Mouse (Mus musculus): ENCODE results near the gene Catsperg1.
"Not testable (repeated sequence)": the region's sequence is repeated elsewhere in the genome, so short reads cannot be mapped to it uniquely, and the experiment has no call there.

The Catsperg1 gene

DNA sequence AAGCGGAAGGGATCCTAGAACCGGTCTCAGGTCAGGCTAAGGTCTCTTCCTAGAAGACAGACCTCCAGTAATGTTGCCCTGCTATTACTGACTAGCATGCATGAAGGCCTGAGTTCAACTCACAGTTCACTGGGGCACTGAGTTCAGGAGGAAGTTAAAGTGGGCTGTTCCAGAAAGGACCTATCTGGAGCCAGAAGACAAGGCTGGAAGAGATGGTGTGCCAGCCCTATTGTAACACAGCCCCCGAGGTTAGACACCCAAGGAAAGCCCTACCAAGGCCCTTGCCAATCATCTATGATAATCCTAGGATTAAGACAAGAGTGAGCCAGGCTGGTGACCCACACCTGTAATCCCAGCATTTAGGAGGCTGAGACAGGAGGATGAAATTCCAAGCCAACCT lies 17.7 kb upstream of the Catsperg1 start:
- DNase-seq (ENCODE audit: extremely low read depth, insufficient read length, low spot score), result no peak

DNA sequence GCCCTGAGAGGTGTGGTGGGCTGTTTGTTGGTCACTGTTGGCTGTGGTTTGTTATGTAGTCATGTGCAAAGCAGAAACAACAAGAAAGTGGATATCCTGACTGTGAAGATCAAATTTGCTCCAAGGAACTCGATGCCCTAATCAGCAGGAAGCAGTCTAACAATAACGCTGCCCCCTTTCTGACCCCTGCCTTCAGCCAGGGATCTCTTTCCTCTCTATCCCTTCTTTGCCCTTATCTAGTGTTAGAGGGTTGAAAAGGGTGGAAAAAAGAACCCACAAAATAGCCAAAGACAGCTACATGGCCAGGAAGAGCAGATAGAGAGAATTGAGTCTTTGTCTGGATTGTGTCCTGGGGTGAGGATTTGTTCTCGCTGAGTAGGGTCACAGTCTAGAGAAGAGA lies 16.7 kb upstream of the Catsperg1 start:
- no peak for DNase-seq (ENCODE audit: extremely low read depth, insufficient read length, low spot score)

DNA sequence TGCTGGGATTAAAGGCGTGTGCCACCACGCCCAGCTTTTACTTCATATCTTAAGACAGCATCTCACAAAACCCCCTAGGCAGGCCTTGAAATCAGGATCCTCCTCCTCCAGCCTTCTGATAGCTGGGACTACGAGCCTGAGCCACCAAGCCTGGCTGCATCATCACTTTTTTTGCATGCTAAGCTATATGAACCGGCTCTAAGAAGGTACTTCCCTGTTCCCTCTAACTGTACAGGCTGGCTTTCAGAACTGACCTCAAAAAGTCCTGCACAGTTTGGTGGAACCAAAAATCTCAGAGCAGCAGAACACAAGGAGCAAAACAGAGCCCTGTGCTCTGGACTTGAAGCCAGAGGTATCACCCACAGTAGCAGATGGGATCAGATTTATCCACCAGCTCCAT lies 14.4 kb upstream of the Catsperg1 start:
- DNase-seq (ENCODE audit: extremely low read depth, insufficient read length, low spot score), result no peak

DNA sequence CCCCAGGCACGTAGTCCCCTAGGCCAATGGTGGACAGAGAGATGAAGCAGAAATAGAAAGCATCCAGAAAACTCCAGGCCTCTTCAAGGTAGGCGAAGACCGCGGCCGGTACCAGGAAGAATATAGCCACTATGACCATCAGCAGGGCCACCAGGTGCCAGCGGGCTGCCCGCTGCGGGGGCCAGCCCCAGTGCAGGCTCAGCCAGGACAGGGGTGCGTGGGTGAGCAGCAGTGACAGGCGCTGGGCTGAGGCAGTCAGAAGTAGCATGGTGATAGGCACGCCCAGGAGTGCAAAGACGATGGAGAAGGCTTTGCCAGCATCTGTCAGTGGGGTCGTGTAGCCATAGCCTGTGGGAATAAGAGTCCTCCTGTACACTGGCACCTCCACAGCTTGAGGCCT lies 11.7 kb upstream of the Catsperg1 start:
- DNase-seq (ENCODE audit: extremely low read depth, insufficient read length, low spot score), result no peak

DNA sequence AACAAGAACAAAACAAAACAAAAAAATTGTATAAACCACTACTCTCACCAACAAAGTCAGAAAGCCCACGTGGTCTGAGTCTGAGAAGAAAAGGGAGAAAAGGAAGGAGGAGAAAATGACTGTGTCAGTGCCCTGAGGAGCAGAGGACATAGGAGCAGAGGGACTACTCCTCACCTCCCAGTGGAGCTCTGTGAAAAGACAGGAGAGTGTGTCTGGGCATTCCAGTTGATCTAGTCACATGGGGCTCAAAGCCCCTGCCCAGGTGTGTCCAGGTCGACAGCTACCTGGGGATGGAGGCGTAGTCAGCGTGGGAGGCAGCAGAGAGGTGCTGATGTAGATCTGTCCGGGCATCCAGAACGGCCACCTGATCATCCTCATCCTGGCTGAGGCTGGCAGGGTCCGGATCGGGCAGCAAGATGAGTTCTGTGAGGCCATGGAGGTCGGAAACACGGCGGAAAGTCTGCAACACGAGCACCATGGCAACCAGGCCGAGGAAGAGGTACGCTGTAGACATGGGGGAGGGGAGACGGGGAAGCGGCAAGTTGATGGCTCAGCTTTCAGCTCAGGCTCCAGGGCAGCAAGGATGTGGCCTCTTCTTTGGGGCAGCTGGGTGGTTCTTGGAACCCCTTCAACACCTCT lies 11.0 kb upstream of the Catsperg1 start:
- DNase-seq (ENCODE audit: extremely low read depth, insufficient read length, low spot score), result no peak

DNA sequence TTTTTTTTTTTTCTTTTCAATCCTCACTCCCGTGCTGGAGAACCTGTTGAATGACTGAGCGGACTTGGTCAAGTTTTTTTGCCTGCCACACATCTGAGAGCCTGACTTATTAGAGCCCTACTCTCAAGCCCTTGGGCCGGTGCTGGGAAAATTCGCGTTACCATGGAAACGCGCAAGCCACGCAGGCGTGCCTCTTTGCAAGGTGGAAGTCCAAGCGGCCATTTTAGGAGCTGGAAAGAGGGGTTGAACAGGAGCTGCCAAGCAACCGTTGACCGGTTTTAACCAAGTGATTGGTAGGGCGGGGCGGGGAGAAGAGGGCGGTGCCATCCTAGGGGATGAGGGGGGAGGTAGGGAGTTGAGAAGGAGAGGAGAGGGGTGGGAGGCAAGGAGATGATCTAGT lies 1.0 kb upstream of the Catsperg1 start:
- DNase-seq (ENCODE audit: extremely low read depth, insufficient read length, low spot score), result no peak

DNA sequence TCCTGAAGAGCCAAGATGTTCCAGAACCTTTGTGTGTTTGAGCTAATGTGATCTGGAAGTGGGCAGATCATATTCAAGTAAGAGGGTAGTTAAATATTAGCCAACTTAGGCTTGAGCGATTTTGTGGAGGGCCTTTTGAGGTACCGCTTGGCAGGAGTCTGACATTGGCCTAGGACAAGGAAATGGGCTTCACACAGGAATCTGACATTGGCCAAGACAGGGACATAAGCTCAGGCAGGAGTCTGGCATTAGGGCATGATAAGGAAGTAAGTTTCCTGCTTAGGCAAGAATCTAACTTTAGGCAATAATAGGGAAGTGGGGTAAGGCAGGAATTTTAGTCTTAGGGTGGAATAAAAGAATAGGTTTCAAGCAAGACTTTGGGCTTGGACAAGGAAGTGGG lies 401 bp upstream of the Catsperg1 start:
- no peak for DNase-seq (ENCODE audit: extremely low read depth, insufficient read length, low spot score)

DNA sequence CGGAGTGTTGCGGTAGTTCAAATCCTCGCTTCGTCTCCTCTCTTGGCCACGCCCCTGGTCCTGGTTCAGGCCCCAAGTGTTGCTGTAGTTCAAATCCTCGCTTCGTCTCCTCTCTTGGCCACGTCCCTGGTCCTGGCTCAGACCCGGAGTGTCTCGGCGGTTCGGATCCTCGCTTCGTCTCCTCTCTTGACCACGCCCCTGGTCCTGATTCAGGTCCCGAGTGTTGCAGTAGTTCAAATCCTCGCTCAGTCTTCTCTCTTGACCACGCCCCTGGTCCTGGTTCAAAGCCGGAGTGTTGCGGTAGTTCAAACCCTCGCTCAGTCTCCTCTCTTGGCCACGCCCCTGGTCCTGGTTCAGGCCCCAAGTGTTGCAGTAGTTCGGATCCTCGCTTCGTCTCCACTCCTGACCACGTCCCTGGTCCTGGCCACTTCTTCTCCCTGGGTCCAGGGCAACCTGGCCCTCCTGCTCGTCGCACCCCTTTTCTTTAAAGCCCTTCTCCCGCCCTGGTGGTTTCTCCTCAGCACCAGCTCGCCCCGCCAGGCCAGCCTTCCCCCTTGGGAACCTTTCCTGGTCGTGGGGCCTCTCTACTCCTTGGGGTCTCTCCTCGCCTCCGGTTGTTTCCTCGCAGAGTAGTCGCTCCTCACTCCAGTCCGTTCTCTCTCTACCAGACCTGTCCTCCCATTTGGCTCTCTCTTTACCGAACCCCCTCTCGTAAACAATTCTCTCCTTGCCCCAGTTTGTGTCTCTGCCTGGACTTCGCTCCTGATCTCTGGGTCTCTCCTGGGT lies 867 bp downstream of the Catsperg1 start:
- not testable (repeated sequence) for DNase-seq (ENCODE audit: extremely low read depth, insufficient read length, low spot score)

DNA sequence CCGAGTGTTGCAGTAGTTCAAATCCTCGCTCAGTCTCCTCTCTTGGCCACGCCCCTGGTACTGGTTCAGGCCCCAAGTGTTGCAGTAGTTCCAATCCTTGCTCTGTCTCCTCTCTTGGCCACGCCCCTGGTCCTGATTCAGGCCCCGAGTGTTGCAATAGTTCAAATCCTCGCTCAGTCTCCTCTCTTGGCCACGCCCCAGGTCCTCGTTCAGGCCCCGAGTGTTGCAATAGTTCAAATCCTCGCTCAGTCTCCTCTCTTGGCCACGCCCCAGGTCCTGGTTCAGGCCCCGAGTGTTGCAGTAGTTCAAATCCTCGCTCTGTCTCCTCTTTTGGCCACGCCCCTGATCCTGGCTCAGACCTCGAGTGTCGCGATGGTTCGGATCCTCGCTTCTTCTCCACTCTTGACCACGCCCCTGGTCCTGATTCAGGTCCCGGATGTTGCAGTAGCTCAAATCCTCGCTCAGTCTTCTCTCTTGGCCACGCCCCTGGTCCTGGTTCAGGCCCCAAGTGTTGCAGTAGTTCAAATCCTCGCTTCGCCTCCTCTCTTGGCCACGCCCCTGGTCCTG lies 1.6 kb downstream of the Catsperg1 start:
- no peak for DNase-seq (ENCODE audit: extremely low read depth, insufficient read length, low spot score)

DNA sequence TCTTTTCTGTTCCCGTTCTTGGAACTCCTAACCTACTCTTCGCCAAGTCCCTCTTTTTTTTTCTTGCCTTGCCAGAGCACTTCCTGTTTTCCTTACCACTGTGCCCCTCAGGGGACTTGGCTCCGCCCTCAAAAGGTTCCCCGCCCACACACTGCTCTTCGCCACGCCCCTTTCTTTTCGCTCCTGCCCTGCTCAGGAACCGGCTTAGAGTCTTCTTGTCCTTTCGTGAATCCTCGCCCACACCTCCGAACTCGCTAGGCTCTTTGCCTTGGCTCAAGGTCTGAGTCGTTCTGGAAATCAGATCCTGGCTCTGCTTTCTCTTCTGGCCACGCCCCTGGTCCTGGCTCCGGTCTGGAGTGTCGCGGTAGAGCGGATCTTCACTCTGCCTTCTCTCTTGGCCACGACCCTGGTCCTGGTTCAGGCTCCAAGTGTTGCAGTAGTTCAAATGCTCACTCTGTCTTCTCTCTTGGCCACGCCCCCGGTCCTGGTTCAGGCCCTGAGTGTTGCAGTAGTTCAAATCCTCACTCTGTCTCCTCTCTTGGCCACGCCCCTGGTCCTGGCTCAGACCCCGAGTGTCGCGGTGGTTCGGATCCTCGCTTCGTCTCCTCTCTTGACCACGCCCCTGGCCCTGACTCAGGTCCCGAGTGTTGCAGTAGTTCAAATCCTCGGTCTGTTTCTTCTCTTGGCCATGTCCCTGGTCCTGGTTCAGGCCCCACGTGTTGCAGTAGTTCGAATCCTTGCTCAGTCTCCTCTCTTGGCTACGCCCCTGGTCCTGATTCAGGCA lies 2.2 kb downstream of the Catsperg1 start:
- peak; percentile 95 for DNase-seq (ENCODE audit: extremely low read depth, insufficient read length, low spot score)

DNA sequence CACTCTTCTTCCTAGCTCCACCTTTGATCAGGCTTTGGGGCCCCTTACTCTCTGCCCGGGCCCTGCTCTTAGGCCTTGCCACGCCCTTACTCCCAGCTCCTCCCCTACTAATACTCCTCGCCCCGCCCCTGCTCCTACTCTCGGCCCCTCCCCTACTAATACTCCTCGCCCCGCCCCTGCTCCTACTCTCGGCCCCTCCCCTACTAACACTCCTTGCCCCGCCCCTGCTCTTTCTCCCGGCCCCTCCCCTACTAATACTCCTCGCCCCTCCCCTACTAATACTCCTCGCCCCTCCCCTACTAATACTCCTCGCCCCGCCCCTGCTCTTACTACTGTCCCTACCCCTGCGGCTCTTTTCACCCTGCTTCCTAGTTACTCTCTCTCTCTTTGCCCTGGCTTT lies 2.8 kb downstream of the Catsperg1 start:
- peak; percentile 54 for DNase-seq (ENCODE audit: extremely low read depth, insufficient read length, low spot score)

DNA sequence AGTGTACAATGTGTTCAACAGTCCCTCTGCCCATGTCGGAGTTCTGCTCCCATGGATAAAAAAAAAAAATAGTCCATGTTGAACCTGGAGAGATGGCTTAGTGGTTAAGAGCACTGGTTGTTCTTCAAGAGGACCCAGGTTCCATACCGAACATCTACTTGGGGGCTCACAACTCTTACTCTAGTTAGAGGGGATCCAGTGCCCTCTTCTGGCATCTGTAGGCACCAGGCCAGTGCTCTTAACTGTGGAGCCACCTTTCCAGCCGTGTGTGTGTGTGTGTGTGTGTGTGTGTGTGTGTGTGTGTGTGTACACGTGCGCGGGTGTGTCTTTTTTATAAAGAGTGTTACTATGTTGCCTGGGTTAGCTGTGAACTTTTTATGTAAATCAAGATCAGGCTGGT lies 11.3 kb downstream of the Catsperg1 start:
- no peak for DNase-seq (ENCODE audit: extremely low read depth, insufficient read length, low spot score)

DNA sequence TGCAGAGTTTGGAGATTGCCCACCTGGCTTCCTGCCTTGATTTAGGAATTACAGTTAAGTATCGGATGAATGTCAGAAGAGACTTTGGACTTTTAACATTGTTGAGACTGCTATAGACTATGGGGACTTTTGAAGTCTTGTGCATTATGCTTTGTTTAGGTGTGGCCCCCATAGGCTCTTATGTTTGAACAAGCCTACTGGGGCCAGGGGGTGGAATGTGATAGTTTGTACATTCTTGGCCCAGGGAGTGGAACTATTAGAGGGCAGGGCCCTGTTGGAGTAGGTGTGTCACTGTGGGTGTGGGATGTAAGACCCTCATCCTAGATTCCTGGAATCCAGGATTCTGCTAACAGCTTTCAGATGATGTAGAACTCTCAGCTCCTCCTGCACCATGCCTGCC lies 19.6 kb downstream of the Catsperg1 start:
- DNase-seq (ENCODE audit: extremely low read depth, insufficient read length, low spot score), result not testable (repeated sequence)

DNA sequence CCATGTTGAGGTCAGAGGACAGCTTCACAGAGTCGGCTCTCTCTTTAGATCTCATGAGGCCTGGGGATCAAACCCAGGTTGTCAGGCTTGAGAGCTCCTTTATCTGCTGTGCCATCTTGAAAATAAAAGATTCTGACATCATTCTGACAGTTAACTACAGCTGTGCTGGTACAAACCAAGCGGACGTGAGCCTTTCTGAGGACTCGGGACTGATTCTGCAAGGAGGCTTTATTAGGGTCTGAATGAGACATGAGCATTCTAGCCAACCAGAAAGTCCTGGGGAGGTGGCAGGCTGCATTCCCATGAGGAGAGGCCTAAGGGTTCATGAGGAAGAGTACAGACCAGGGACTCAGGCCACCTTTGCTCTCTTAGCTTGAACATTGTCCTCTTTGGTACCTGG lies 32.5 kb downstream of the Catsperg1 start:
- not testable (repeated sequence) for DNase-seq (ENCODE audit: extremely low read depth, insufficient read length, low spot score)

DNA sequence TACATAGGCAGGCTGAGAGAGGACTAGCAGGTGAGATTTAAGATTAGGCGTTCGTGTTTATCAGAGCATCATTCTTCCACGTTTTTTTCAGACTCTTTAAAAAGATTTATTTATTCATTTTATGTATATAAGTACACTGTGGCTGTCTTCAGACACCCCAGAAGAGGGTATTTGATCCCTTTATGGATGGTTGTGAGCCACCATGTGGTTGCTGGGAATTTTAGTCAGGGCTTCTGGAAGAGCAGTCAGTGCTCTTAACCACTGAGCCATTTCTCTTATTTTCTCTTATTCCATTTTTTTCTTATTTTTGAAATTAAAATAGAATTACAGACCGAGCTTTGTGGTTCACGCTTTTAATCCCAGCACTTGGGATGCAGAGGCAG lies 33.0 kb downstream of the Catsperg1 start:
- no peak for DNase-seq (ENCODE audit: extremely low read depth, insufficient read length, low spot score)

DNA sequence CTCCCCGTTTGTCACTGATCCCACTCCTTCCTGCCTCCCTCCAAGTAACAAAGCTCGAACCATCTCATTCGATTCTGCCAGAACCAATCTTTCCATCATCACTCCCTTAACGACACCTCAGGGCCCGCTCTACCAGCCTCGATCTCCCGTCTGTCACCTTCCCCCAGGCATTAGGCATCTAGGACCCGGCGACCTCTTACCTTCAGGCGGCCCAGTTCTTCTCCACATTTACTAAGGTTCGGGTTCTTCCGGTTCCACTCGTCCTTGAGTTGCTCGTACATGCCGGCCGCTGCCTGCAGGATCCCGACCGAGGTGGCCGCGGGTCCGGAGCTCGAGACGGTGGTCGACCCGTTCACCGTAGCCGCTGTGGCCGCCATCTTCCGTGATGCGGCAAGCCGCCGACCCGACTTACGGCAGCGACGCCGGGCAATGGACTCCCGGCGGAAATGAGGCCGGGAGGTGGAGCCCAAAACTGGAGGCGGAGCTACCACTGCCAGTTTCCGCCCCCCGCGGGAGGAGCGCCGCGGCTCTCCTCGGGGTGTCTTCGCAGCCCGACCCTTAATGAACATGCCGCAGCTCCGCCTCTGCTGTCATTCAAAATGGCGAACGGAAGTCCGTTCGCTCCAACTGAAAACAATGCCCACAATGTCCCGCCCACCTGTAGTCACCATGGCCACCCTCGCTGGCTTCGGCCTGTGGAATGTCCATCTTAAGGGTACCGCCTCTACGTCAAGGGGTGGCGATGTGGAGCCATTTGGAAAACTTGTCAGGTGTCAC lies 33.6 kb downstream of the Catsperg1 start, which contains the start of gene Psmd8:
Gene Psmd8, minus strand, starts transcription at position 625 of the 777 bp plus-strand sequence.
- DNase-seq (ENCODE audit: extremely low read depth, insufficient read length, low spot score), result peak; percentile 99

DNA sequence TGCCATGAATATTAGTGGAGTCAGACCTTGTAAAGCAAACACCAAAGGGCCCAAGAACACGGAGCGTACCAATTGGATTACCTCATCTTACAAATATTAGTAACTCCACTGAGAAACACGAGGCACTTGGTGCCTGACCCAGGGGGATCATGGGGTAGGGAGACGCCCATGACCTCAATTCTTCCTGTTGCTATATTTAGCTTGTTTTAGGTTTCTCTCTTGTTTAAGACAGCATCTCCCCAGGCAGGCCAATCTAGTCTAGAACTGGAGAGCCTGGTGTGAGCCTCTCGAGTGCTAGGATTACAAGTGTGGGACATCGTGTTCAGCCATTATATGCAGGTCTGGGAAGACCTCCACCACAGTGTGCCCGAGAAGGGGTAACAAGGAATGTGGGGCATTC lies 34.5 kb downstream of the Catsperg1 start:
- peak; percentile 54 for DNase-seq (ENCODE audit: extremely low read depth, insufficient read length, low spot score)

DNA sequence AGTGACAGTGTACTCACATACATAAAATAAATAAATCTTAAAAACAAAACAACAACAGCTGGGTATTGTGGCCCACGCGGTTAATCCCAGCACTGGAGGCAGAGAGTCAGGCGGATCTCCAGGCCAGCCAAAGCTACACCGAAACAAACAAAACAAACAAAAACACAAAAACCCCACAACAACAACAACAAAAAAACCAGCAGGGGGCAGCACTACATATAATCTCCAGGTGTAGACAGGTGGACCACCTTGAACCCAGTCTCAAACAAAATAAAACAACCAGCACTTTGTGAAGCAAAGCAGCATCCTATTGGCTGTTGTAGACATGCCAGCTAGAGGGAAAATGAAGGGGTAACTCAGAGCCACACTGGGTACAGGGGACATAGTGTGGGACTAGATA lies 35.7 kb downstream of the Catsperg1 start:
- DNase-seq (ENCODE audit: extremely low read depth, insufficient read length, low spot score), result no peak

DNA sequence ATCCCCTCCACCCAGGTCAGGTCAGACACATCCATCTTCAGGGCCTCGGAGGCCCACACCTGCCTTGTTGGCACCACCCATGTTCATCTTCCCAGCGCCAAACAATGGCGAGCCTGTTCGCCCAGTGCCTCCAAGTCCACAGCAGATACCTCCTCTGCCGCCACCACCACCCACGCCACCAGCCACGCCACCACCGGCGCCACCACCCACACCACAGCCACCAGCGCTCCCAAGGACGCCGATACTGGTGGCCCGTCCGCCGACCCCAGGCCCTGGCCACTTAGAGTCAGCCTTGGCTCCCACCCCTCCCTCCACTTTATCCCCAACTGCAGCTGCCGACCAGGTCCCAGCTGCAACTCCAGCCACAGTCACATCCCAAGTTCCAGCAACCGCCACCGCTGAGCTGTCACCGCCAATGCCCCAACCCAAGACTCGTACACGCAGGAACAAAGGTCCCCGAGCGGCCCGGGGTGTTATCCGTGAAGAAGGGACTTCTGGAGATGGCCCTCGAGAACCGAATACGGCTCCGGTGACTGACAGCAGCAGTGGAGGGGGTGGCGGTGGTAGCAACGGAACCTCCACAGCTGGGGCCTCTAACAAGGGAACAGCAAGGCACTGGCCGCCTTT lies 41.3 kb downstream of the Catsperg1 start:
- peak; percentile 28 for DNase-seq (ENCODE audit: extremely low read depth, insufficient read length, low spot score)

DNA sequence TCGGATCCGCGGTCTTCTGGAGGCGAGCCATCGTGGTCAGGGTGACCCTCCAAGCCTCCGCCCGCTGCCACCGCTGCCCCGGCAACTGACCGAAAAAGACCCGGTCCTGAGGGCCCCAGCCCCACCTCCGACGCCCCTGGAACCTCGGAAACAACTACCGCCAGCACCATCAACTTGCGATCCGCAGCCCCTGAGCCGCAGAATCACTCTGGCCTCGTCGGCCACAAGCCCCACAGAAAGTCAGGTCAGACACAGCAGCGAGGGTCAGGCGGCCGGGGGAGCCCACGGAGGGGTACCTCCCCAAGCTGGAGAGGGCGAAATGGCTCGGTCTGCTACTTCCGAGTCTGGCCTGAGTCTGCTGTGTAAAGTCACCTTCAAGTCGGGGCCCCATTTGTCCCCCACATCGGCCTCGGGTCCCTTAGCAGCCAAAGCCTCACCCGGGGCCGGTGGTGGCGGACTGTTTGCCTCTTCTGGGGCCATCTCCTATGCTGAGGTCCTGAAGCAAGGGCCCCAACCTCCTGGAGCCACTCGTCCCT lies 42.2 kb downstream of the Catsperg1 start:
- peak; percentile 28 for DNase-seq (ENCODE audit: extremely low read depth, insufficient read length, low spot score)

Data from 3134 (cell line).